ENCODE assay signal across 16 mouse cellular contexts in genomic region chr13:37353016-37353415, GRCm38 (mm10).
"Had no signal": no experiment of that assay in that cellular context is flagged by ENCODE, and none has a peak within 500 bp of the region (broad histone marks: within the 10 kb centered on the region; RNA-seq: fewer than 3 reads in every experiment).

No protein-coding gene starts in this region.

- H3K36me3 ChIP-seq: lung, embryonic 15.5 days; midbrain, embryonic 13.5 days; midbrain, embryonic 15.5 days; neural tube, embryonic 12.5 days; stomach, embryonic 15.5 days had no signal

- H3K4me1 ChIP-seq: midbrain, embryonic 13.5 days; midbrain, embryonic 15.5 days; neural tube, embryonic 12.5 days had no signal

- H3K9me3 ChIP-seq: lung, embryonic 15.5 days; midbrain, embryonic 13.5 days; midbrain, embryonic 15.5 days; neural tube, embryonic 12.5 days; stomach, embryonic 15.5 days had no signal

- H3K9ac ChIP-seq: lung, embryonic 15.5 days; midbrain, embryonic 13.5 days; midbrain, embryonic 15.5 days; neural tube, embryonic 12.5 days; stomach, embryonic 15.5 days had no signal

- ATAC-seq: lung, postnatal 0 days; midbrain, embryonic 13.5 days; midbrain, embryonic 15.5 days had no signal

- H3K4me2 ChIP-seq: lung, embryonic 15.5 days; midbrain, embryonic 11.5 days; midbrain, embryonic 13.5 days; midbrain, embryonic 15.5 days; neural tube, embryonic 12.5 days; stomach, embryonic 15.5 days had no signal

- DNase-seq: lung, adult 2 months; lung, postnatal 14 days; lung, postnatal 36 days; right cerebral cortex, postnatal 14 days; thymus, adult 2 months; thymus, postnatal 25 days; thymus, postnatal 4 days had no signal

- H3K27me3 ChIP-seq: lung, embryonic 15.5 days; megakaryocyte, embryonic 14.5 days; midbrain, embryonic 13.5 days; midbrain, embryonic 15.5 days; neural tube, embryonic 12.5 days; stomach, embryonic 15.5 days had no signal

- H3K27ac ChIP-seq: lung, embryonic 15.5 days; midbrain, embryonic 13.5 days; midbrain, embryonic 15.5 days; neural tube, embryonic 12.5 days; stomach, embryonic 15.5 days; stomach, postnatal 0 days had no signal

- H3K4me3 ChIP-seq: lung, embryonic 15.5 days; megakaryocyte, embryonic 14.5 days; midbrain, embryonic 13.5 days; midbrain, embryonic 15.5 days; neural tube, embryonic 12.5 days; stomach, embryonic 15.5 days had no signal
